Mouse (Mus musculus) kidney, adult 2 months (tissue): ENCODE data around the gene Hoxd8. TPM values are rescaled to one million over a fixed set of nuclear protein-coding genes. Genes with fewer than 3 reads are reported as not detected.

ENCODE experiments used
- DNase-seq: peaks from one replicate; pipeline ENCODE4 v3.0.0; 2021
- H3K27ac ChIP-seq: fragments of 200-500 bp; 2 replicates; pipeline ENCODE4 v1.5.1; 2012; ENCODE audit warnings: low read depth, low read length, control low read depth, inconsistent platforms; ENCODE audit not compliant: insufficient read depth
- H3K27me3 ChIP-seq: fragments of 200-500 bp; replicated peaks from 2 replicates; pipeline ENCODE4 v1.6.1; 2012; ENCODE audit warnings: mild to moderate bottlenecking, moderate library complexity, low read length, inconsistent platforms; ENCODE audit not compliant: control insufficient read depth, insufficient read depth
- H3K36me3 ChIP-seq: fragments of 200-500 bp; 2 replicates; pipeline ENCODE4 v1.6.1; 2012; ENCODE audit warnings: mild to moderate bottlenecking, moderate library complexity, low read length, inconsistent platforms; ENCODE audit not compliant: control insufficient read depth, insufficient read depth
- H3K4me1 ChIP-seq: fragments of 200-500 bp; 2 replicates; pipeline ENCODE4 v1.6.1; 2011; ENCODE audit warnings: low read length; ENCODE audit not compliant: control insufficient read depth, insufficient read depth
- H3K4me3 ChIP-seq: fragments of 200-500 bp; 2 replicates; pipeline ENCODE4 v1.5.1; 2011; ENCODE audit warnings: mild to moderate bottlenecking, low read depth, low read length, control low read depth; ENCODE audit not compliant: insufficient read depth
- CTCF ChIP-seq: fragments of 200-500 bp; conservative IDR thresholded peaks from 2 replicates; pipeline ENCODE4 v1.5.1; 2011; ENCODE audit warnings: low read depth, mild to moderate bottlenecking, control low read depth, low read length, moderate library complexity, mixed read lengths; ENCODE audit not compliant: insufficient read depth, insufficient read length
- POLR2A ChIP-seq: fragments of 200-500 bp; IDR thresholded peaks from one replicate; pipeline ENCODE4 v1.6.1; 2011; ENCODE audit warnings: low read depth, low read length, control low read depth
- WGBS: fragments of 180-500 bp; shearing (Covaris S2); methylation state at CpG from one replicate; pipeline ENCODE4 v1.1.7; 2018; 5-methylcytosine and 5-hydroxymethylcytosine counted together
- polyA plus RNA-seq: library from polyadenylated mRNA; depleted of rRNA; stranded (reverse); fragments of >200 nt; gene quantifications from 2 replicates; pipeline ENCODE4 v1.2.3, GENCODE M21; 2012

The Hoxd8 gene
- polyA plus RNA-seq, 1 experiment: 45.8 TPM

GRCm38 (mm10) chr2:74703317-74703716, 1.1 kb upstream of the Hoxd8 start:
- WGBS: 61% methylated on average over 10 of the region's 10 CpGs

GRCm38 (mm10) chr2:74703720-74704392, 559 bp upstream of the Hoxd8 start:
- no peaks in the 10 kb centered on the region for H3K36me3 ChIP-seq
- peak; percentile 83 for DNase-seq
- peak overlapping the region; percentile 72 for H3K4me3 ChIP-seq
- peaks cover 3% of the 10 kb centered on the region; the same call in 1 of the 2 replicates for H3K4me1 ChIP-seq
- 39% methylated on average over 26 of the region's 26 CpGs for WGBS
- H3K27ac ChIP-seq: peak overlapping the region; percentile 97
- H3K27me3 ChIP-seq: no peaks in the 10 kb centered on the region
- TF ChIP-seq CTCF (no peak), POLR2A (no peak)

More at GRCm38 (mm10) chr2:74703317-74703716, 1.1 kb upstream of the Hoxd8 start:
- Histone ChIP-seq H3K27ac (peak overlapping the region; percentile 97), H3K27me3 (no peaks in the 10 kb centered on the region), H3K4me3 (no peak overlapping the region), H3K4me1 (no peaks in the 10 kb centered on the region), H3K36me3 (no peaks in the 10 kb centered on the region)
- TF ChIP-seq CTCF (no peak), POLR2A (no peak)
- DNase-seq: no peak

- Histone ChIP-seq H3K4me1 (peaks cover 3% of the 10 kb centered on the region; the same call in 1 of the 2 replicates), H3K4me3 (peak overlapping the region; percentile 72), H3K27ac (peak overlapping the region; percentile 97), H3K36me3 (no peaks in the 10 kb centered on the region), H3K27me3 (no peaks in the 10 kb centered on the region)
- no peak for TF ChIP-seq CTCF
- no peak for TF ChIP-seq POLR2A
- under 1% methylated on average over 53 of the region's 66 CpGs for WGBS
- peak; percentile 66 for DNase-seq
These were observed 618 bp downstream of the Hoxd8 start for GRCm38 (mm10) chr2:74704999-74705466.

GRCm38 (mm10) chr2:74705467-74706089, 1.2 kb downstream of the Hoxd8 start:
- Histone ChIP-seq H3K36me3 (no peaks in the 10 kb centered on the region), H3K4me3 (peak overlapping the region; percentile 72), H3K4me1 (peaks cover 3% of the 10 kb centered on the region; the same call in 1 of the 2 replicates), H3K27me3 (no peaks in the 10 kb centered on the region), H3K27ac (peak overlapping the region; percentile 97)
- DNase-seq: peak; percentile 81
- WGBS: 1% methylated on average over 84 of the region's 85 CpGs
- no peak for TF ChIP-seq CTCF
- TF ChIP-seq POLR2A: no peak

GRCm38 (mm10) chr2:74706393-74706960, 2.1 kb downstream of the Hoxd8 start:
- peak overlapping the region; percentile 72 for H3K4me3 ChIP-seq
- TF ChIP-seq POLR2A (no peak), CTCF (no peak)
- H3K4me1 ChIP-seq: peaks cover 3% of the 10 kb centered on the region; the same call in 1 of the 2 replicates
- no peaks in the 10 kb centered on the region for H3K27me3 ChIP-seq
- peak overlapping the region; percentile 97 for H3K27ac ChIP-seq
- no peak for DNase-seq
- no peaks in the 10 kb centered on the region for H3K36me3 ChIP-seq
- WGBS: 33% methylated on average over 13 of the region's 13 CpGs

- H3K4me3 ChIP-seq: peak overlapping the region; percentile 37
- H3K36me3 ChIP-seq: no peaks in the 10 kb centered on the region
- H3K27me3 ChIP-seq: no peaks in the 10 kb centered on the region
- H3K27ac ChIP-seq: peak overlapping the region; percentile 48
- WGBS: 48% methylated on average over 7 of the region's 7 CpGs
- TF ChIP-seq POLR2A: no peak
- TF ChIP-seq CTCF: no peak
- peaks cover 3% of the 10 kb centered on the region; the same call in 1 of the 2 replicates for H3K4me1 ChIP-seq
- no peak for DNase-seq
These were observed 3.2 kb downstream of the Hoxd8 start for GRCm38 (mm10) chr2:74707599-74707998.

- Histone ChIP-seq H3K4me3 (peak overlapping the region; percentile 26; the same call in 1 of the 2 replicates), H3K27ac (peak overlapping the region; percentile 86)
- 54% methylated on average over 4 of the region's 4 CpGs for WGBS
These were observed 4.3 kb downstream of the Hoxd8 start for GRCm38 (mm10) chr2:74708676-74709075.

More at GRCm38 (mm10) chr2:74708676-74709075, 4.3 kb downstream of the Hoxd8 start:
- DNase-seq: peak; percentile 75
- Histone ChIP-seq H3K36me3 (no peaks in the 10 kb centered on the region), H3K27me3 (no peaks in the 10 kb centered on the region), H3K4me1 (peaks cover 5% of the 10 kb centered on the region; the same call in 1 of the 2 replicates)
- TF ChIP-seq POLR2A (no peak), CTCF (no peak)
